Mouse (Mus musculus): ENCODE data around the gene Snd1. TPM values are rescaled to one million over a fixed set of nuclear protein-coding genes. Genes with fewer than 3 reads are reported as not detected.

Gene Snd1
- polyA plus RNA-seq, 2 experiments = 31.5 to 43.2 TPM

GRCm38 (mm10) chr6:28886724-28887440, 411.9 kb downstream of the Snd1 start:
- 68% methylated on average over 7 of the region's 7 CpGs for WGBS (ENCODE audit: insufficient replicate concordance)
- ATAC-seq (ENCODE audit: insufficient read depth) = no peak

GRCm38 (mm10) chr6:28890426-28890825, 415.5 kb downstream of the Snd1 start:
- Histone ChIP-seq H3K36me3 (replicated peaks; ENCODE audit: control insufficient read depth, insufficient read depth, low read depth) (peaks cover 3% of the 10 kb centered on the region; the same call in 1 of the 2 replicates), H3K9ac (replicated peaks) (no peak overlapping the region), H3K4me1 (replicated peaks; ENCODE audit: control insufficient read depth in 2 of 2, insufficient read depth in 2 of 2, low read length in 1 of 2) (no peaks in the 10 kb centered on the region), H3K9me3 (ENCODE audit: control insufficient read depth, low read length) (no peaks in the 10 kb centered on the region), H3K4me2 (ENCODE audit: low read depth) (no peak overlapping the region), H3K27me3 (ENCODE audit: control insufficient read depth, insufficient read depth, low read length) (no peaks in the 10 kb centered on the region), H3K4me3 (ENCODE audit: insufficient read depth in 1 of 2, low read depth in 2 of 2, low read length in 2 of 2) (no peak overlapping the region), H3K27ac (no peak overlapping the region)
- ATAC-seq (ENCODE audit: insufficient read depth) (no peak), DNase-seq (ENCODE audit: low read depth in 3 of 3, low spot score in 3 of 3) (no peak)
- 85% methylated on average over 6 of the region's 6 CpGs for WGBS (ENCODE audit: insufficient replicate concordance)
- TF ChIP-seq EP300 (IDR thresholded peaks at IDR 0.05; ENCODE audit: low read depth) (no peak), CTCF (IDR thresholded peaks at IDR 0.05; ENCODE audit: low read depth) (no peak)

More at GRCm38 (mm10) chr6:28886724-28887440, 411.9 kb downstream of the Snd1 start:
- no peak overlapping the region for H3K27ac ChIP-seq
- no peaks in the 10 kb centered on the region for H3K27me3 ChIP-seq (ENCODE audit: control insufficient read depth, insufficient read depth, low read length)
- no peak for DNase-seq (ENCODE audit: low read depth in 3 of 3, low spot score in 3 of 3)
- H3K36me3 ChIP-seq (replicated peaks; ENCODE audit: control insufficient read depth, insufficient read depth, low read depth) = peaks cover 3% of the 10 kb centered on the region; the same call in 1 of the 2 replicates
- no peaks in the 10 kb centered on the region for H3K9me3 ChIP-seq (ENCODE audit: control insufficient read depth, low read length)
- no peak overlapping the region for H3K9ac ChIP-seq (replicated peaks)
- no peaks in the 10 kb centered on the region for H3K4me1 ChIP-seq (replicated peaks; ENCODE audit: control insufficient read depth in 2 of 2, insufficient read depth in 2 of 2, low read length in 1 of 2)
- no peak overlapping the region for H3K4me2 ChIP-seq (ENCODE audit: low read depth)
- no peak overlapping the region for H3K4me3 ChIP-seq (ENCODE audit: insufficient read depth in 1 of 2, low read depth in 2 of 2, low read length in 2 of 2)
- TF ChIP-seq EP300 (IDR thresholded peaks at IDR 0.05; ENCODE audit: low read depth) = no peak
- TF ChIP-seq CTCF (IDR thresholded peaks at IDR 0.05; ENCODE audit: low read depth) = no peak

- H3K9ac ChIP-seq (replicated peaks) = no peak overlapping the region
- ATAC-seq (ENCODE audit: insufficient read depth) = no peak
- TF ChIP-seq CTCF (IDR thresholded peaks at IDR 0.05; ENCODE audit: low read depth) (no peak), EP300 (IDR thresholded peaks at IDR 0.05; ENCODE audit: low read depth) (no peak)
- no peak overlapping the region for H3K4me3 ChIP-seq (ENCODE audit: insufficient read depth in 1 of 2, low read depth in 2 of 2, low read length in 2 of 2)
- no peaks in the 10 kb centered on the region for H3K9me3 ChIP-seq (ENCODE audit: control insufficient read depth, low read length)
- H3K36me3 ChIP-seq (replicated peaks; ENCODE audit: control insufficient read depth, insufficient read depth, low read depth) = no peaks in the 10 kb centered on the region; the same call in 1 of the 2 replicates
- no peaks in the 10 kb centered on the region for H3K4me1 ChIP-seq (replicated peaks; ENCODE audit: control insufficient read depth in 2 of 2, insufficient read depth in 2 of 2, low read length in 1 of 2)
- H3K27ac ChIP-seq = no peak overlapping the region
- no peaks in the 10 kb centered on the region for H3K27me3 ChIP-seq (ENCODE audit: control insufficient read depth, insufficient read depth, low read length)
- no peak for DNase-seq (ENCODE audit: low read depth in 3 of 3, low spot score in 3 of 3)
- no peak overlapping the region for H3K4me2 ChIP-seq (ENCODE audit: low read depth)
- 70% methylated on average over 9 of the region's 9 CpGs for WGBS (ENCODE audit: insufficient replicate concordance)
Observed at GRCm38 (mm10) chr6:28891480-28891879, 416.5 kb downstream of the Snd1 start.

GRCm38 (mm10) chr6:28895004-28895515, 420.1 kb downstream of the Snd1 start:
- WGBS (ENCODE audit: insufficient replicate concordance) = 70% methylated on average over 12 of the region's 12 CpGs
- DNase-seq (ENCODE audit: low read depth in 3 of 3, low spot score in 3 of 3) = no peak
- no peak for ATAC-seq (ENCODE audit: insufficient read depth)
- no peaks in the 10 kb centered on the region for H3K27me3 ChIP-seq (ENCODE audit: control insufficient read depth, insufficient read depth, low read length)
- H3K4me2 ChIP-seq (ENCODE audit: low read depth) = no peak overlapping the region
- no peak overlapping the region for H3K27ac ChIP-seq
- H3K36me3 ChIP-seq (replicated peaks; ENCODE audit: control insufficient read depth, insufficient read depth, low read depth) = no peaks in the 10 kb centered on the region
- TF ChIP-seq EP300 (IDR thresholded peaks at IDR 0.05; ENCODE audit: low read depth) = no peak
- no peak for TF ChIP-seq CTCF (IDR thresholded peaks at IDR 0.05; ENCODE audit: low read depth)
- H3K9me3 ChIP-seq (ENCODE audit: control insufficient read depth, low read length) = no peaks in the 10 kb centered on the region
- no peak overlapping the region for H3K4me3 ChIP-seq (ENCODE audit: insufficient read depth in 1 of 2, low read depth in 2 of 2, low read length in 2 of 2)
- no peak overlapping the region for H3K9ac ChIP-seq (replicated peaks)
- no peaks in the 10 kb centered on the region for H3K4me1 ChIP-seq (replicated peaks; ENCODE audit: control insufficient read depth in 2 of 2, insufficient read depth in 2 of 2, low read length in 1 of 2)

- no peak for TF ChIP-seq EP300 (IDR thresholded peaks at IDR 0.05; ENCODE audit: low read depth)
- TF ChIP-seq CTCF (IDR thresholded peaks at IDR 0.05; ENCODE audit: low read depth) = no peak
- no peak overlapping the region for H3K27ac ChIP-seq
- ATAC-seq (ENCODE audit: insufficient read depth) = no peak
- H3K27me3 ChIP-seq (ENCODE audit: control insufficient read depth, insufficient read depth, low read length) = no peaks in the 10 kb centered on the region
- 64% methylated on average over 6 of the region's 6 CpGs for WGBS (ENCODE audit: insufficient replicate concordance)
- DNase-seq (ENCODE audit: low read depth in 3 of 3, low spot score in 3 of 3) = no peak
- H3K36me3 ChIP-seq (replicated peaks; ENCODE audit: control insufficient read depth, insufficient read depth, low read depth) = no peaks in the 10 kb centered on the region
- H3K9ac ChIP-seq (replicated peaks) = no peak overlapping the region
- no peak overlapping the region for H3K4me2 ChIP-seq (ENCODE audit: low read depth)
- no peaks in the 10 kb centered on the region for H3K4me1 ChIP-seq (replicated peaks; ENCODE audit: control insufficient read depth in 2 of 2, insufficient read depth in 2 of 2, low read length in 1 of 2)
- no peaks in the 10 kb centered on the region for H3K9me3 ChIP-seq (ENCODE audit: control insufficient read depth, low read length)
- H3K4me3 ChIP-seq (ENCODE audit: insufficient read depth in 1 of 2, low read depth in 2 of 2, low read length in 2 of 2) = no peak overlapping the region
Observed at GRCm38 (mm10) chr6:28895726-28896125, 420.8 kb downstream of the Snd1 start.

Data from liver, embryonic 14.5 days (tissue).